Mouse (Mus musculus) kidney, adult 2 months (tissue): Measurements from ENCODE around the gene Spem1.

Source experiments
- CTCF ChIP-seq: fragments of 200-500 bp; conservative IDR thresholded peaks from 2 replicates; pipeline ENCODE4 v1.5.1; 2011; ENCODE audit warnings: low read depth, mild to moderate bottlenecking, control low read depth, low read length, moderate library complexity, mixed read lengths; ENCODE audit not compliant: insufficient read depth, insufficient read length
- POLR2A ChIP-seq: fragments of 200-500 bp; IDR thresholded peaks from one replicate; pipeline ENCODE4 v1.6.1; 2011; ENCODE audit warnings: low read depth, low read length, control low read depth

DNA sequence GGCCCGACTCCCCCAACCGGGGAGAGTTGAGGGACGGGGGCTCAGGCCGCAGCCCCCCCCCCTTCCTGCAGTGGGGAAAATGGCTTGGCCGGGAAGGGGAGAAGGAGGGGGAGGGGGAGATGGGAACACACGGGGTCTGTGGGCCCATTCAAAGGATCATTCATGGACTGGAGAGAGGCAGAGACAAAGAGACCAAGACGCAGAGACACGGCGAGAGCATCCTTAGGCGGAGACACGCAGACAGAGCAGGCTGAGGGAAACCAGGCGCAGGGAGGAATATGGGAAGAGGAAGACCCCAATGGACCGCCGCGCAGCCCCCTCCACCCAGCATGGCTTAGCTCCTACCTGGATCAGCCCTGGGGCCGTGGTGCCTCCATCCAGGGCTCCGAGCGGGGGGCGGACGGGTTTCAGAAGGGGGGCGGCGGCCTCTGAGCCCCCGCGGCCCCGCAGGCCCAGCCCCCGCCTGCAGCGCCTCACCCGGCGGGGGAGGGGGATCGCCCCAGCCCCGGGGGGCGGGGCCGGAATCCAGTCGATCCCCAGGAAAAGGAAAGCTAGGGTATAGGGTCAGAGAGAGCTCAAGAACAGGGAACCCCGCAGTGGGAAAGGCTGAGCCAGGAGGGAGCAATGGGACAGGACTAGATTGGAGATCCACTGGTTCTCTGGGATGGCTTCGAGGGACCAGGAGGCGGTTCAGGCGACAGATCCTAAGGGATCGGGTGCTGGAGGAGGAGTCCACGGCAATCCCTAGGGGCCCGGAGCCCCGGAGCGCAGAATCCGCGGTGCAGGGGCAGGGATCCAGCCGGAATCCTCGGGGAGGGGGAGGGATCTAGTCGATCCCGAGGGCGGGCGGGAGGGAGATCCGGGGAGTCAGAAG lies 15.0 kb upstream of the Spem1 start:
- no peak for TF ChIP-seq POLR2A
- no peak for TF ChIP-seq CTCF
